Comparison of ENCODE assay signal across 10 mouse cellular contexts in genomic region chr5:111529096-111529495, GRCm38 (mm10).
DNase-seq lines count a peak whose midpoint lies in the region; ATAC-seq lines count a peak whose summit lies in the region.
"Had no signal": no experiment of that assay in that cellular context is flagged by ENCODE, and none has a peak within 500 bp of the region (broad histone marks: within the 10 kb centered on the region; RNA-seq: fewer than 3 reads in every experiment).

No protein-coding gene starts in this region.

- H3K36me3 ChIP-seq in lung, embryonic 16.5 days (ENCODE audit: control insufficient read depth, insufficient read depth, low read length) = no peaks in the 10 kb centered on the region
- H3K36me3 ChIP-seq in hindbrain, embryonic 12.5 days = no peaks in the 10 kb centered on the region
- H3K36me3 ChIP-seq in neural tube, embryonic 15.5 days = no peaks in the 10 kb centered on the region
- H3K36me3 ChIP-seq: liver, embryonic 13.5 days had no signal

- peak overlapping the region; percentile 39 for H3K9ac ChIP-seq in lung, embryonic 16.5 days (ENCODE audit: low read length)
- no peak overlapping the region for H3K9ac ChIP-seq in hindbrain, embryonic 12.5 days
- no peak overlapping the region for H3K9ac ChIP-seq in neural tube, embryonic 15.5 days (replicated peaks)
- H3K9ac ChIP-seq: liver, embryonic 13.5 days had no signal

- ATAC-seq in lung, embryonic 16.5 days (ENCODE audit: low read depth) = peak; percentile 48
- ATAC-seq in hindbrain, embryonic 12.5 days (ENCODE audit: low FRiP score) = peak; percentile 53; the same call in 1 of the 2 replicates
- peak; percentile 61; the same call in 1 of the 2 replicates for ATAC-seq in neural tube, embryonic 15.5 days (ENCODE audit: low FRiP score)

- H3K4me1 ChIP-seq in lung, embryonic 16.5 days (replicated peaks; ENCODE audit: control insufficient read depth, insufficient read depth, low read length) = peaks cover 18% of the 10 kb centered on the region
- H3K4me1 ChIP-seq in hindbrain, embryonic 12.5 days = peaks cover 58% of the 10 kb centered on the region
- H3K4me1 ChIP-seq in neural tube, embryonic 15.5 days = peaks cover 29% of the 10 kb centered on the region

- no peak overlapping the region for H3K27ac ChIP-seq in lung, embryonic 16.5 days (ENCODE audit: low read length)
- H3K27ac ChIP-seq in hindbrain, embryonic 12.5 days = peak overlapping the region; percentile 3
- H3K27ac ChIP-seq in neural tube, embryonic 15.5 days (replicated peaks) = no peak overlapping the region
- H3K27ac ChIP-seq: liver, embryonic 13.5 days had no signal

- H3K4me2 ChIP-seq in lung, embryonic 16.5 days (ENCODE audit: low read depth, low read length) = no peak overlapping the region
- no peak overlapping the region for H3K4me2 ChIP-seq in hindbrain, embryonic 12.5 days (replicated peaks)
- no peak overlapping the region for H3K4me2 ChIP-seq in neural tube, embryonic 15.5 days
- H3K4me2 ChIP-seq: liver, embryonic 13.5 days had no signal

- 28% methylated on average over 9 of the region's 9 CpGs for WGBS in lung, embryonic 16.5 days
- 2% methylated on average over 9 of the region's 9 CpGs for WGBS in hindbrain, embryonic 12.5 days
- WGBS in neural tube, embryonic 15.5 days = 14% methylated on average over 9 of the region's 9 CpGs

- H3K9me3 ChIP-seq in lung, embryonic 16.5 days (ENCODE audit: control insufficient read depth, low read length) = no peaks in the 10 kb centered on the region
- no peaks in the 10 kb centered on the region for H3K9me3 ChIP-seq in hindbrain, embryonic 12.5 days (replicated peaks)
- H3K9me3 ChIP-seq in neural tube, embryonic 15.5 days (replicated peaks) = no peaks in the 10 kb centered on the region
- H3K9me3 ChIP-seq: liver, embryonic 13.5 days had no signal

- peak; percentile 13 for DNase-seq in cerebellum, adult 9-10 months
- DNase-seq in cerebellum, adult 8-10 months = no peak
- no peak for DNase-seq in lung, postnatal 14 days
- DNase-seq in right cerebral cortex, postnatal 25 days = no peak
- no peak for DNase-seq in urinary bladder, postnatal 14 days (ENCODE audit: low spot score)
- DNase-seq: gastrocnemius, postnatal 25 days; liver, embryonic 13.5 days had no signal

- no peaks in the 10 kb centered on the region; the same call in 1 of the 2 replicates for H3K27me3 ChIP-seq in lung, embryonic 16.5 days (ENCODE audit: control insufficient read depth, insufficient read depth, low read depth, low read length)
- H3K27me3 ChIP-seq in hindbrain, embryonic 12.5 days = 0 out of 2 replicates have a peak, but pooled peaks cover 15% of the 10 kb centered on the region
- peaks cover 12% of the 10 kb centered on the region; the same call in 1 of the 2 replicates for H3K27me3 ChIP-seq in neural tube, embryonic 15.5 days (replicated peaks)

- H3K4me3 ChIP-seq in lung, embryonic 16.5 days (ENCODE audit: low read length) = no peak overlapping the region
- no peak overlapping the region for H3K4me3 ChIP-seq in hindbrain, embryonic 12.5 days
- no peak overlapping the region for H3K4me3 ChIP-seq in neural tube, embryonic 15.5 days (replicated peaks)
- H3K4me3 ChIP-seq: liver, embryonic 13.5 days had no signal
